Mouse (Mus musculus) sigmoid colon, adult 10 weeks (tissue): ENCODE measurements around the gene Cdk10. TPM values are rescaled to one million over a fixed set of nuclear protein-coding genes. Genes with fewer than 3 reads are reported as not detected.

Experiments used
- polyA plus RNA-seq: library from polyadenylated mRNA; stranded (reverse); fragments of 350-450 nt; fragmentation: Illumina TruSeq; extraction: RNeasy Lipid Tissue Mini Kit (QIAGEN cat#74804); gene quantifications from one replicate; pipeline ENCODE4 v1.2.3, GENCODE M21; 2014; ENCODE audit warnings: low read depth, low replicate concordance

Gene Cdk10
- polyA plus RNA-seq, result 5.6 TPM

DNA sequence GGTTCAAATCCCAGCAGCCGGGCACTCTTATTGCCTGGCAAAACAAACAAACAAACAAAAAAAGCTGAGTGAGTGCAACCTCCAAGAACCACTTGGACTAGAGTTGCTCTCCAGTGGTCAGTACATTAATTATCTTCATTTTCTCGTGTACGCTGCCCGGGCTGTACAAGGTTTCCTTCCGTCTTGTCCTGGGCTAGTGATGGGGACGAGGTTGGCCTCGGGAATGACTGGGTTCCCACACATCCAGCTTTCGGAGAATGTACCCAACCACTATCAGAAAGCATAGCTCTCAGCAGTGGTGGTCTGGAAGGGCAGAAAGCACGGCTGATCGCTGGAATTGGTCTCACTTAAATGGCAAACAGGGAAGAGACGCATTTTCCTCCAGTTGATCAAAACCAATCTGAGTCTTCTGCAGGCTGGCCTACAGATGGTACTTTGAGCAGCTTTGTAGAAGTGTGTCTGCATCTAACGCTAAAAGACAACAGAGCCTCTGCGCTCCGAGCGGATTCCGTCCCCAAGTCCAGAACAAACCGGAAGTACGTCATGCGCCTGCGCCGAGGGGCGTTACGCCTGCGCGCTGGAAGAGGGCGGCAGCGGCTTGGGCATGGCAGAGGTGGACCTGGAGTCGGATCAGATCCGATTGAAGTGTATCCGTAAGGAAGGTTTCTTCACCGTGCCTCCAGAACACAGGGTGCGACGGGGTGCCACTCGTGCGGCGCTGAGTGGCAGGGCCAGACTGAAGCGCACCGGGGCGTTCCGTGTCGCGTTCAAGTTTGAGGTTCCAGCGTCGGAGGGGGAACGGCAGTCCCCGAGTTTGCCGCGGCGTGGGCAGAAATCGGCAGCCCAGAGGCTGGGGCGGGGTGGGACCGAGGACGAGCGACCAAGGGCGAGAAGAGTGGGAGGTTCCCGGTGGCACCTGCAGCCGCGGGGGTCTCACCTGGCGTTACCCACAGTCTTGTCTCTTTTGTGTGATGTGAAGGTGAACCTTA lies at the start of gene Cdk10:
Gene Cdk10 (plus strand): TSS at position 565 of the 989 bp plus-strand sequence.

DNA sequence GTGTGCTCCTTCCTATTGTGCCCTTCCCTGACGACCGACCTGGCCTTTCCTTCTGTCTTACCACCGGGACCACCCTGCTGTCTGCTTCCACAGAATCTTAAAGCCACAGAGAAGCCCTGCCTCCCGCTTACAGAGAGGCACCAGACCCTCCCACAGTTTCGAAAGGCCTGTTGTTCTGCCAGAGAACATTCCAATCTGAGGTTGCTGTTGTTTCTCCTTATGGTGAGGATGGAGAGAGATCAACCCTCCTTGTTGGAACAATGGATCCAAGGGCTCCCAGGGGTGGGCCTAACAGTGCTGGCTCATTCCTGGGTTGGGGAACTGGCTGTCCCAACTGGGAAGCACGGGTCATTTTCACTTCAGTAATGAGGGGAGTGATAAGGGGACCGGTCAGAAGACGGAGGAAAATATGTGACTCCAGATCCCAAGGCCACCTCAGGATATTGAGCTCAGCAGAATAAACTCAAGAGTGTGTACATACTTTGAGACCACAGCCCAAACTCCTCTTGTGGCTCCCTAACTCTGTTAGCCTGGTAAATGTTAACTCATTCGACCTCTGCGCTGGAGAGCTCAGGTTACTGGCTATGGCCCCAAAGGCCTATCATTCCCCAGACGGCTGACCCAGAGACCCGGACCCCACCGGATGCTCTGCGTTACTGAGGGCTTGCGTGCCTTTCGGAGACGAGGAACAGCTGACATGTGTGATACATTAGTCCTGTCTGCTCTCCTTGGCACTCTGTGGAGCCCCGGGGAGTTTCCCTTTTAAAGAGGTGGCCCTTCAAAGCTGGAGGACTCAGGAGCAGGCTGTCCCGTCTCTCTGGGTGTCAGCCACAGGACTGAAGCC lies 38.9 kb upstream of the Cdk10 start, which contains the start of gene Dpep1:
Gene Dpep1 (plus strand): TSS at position 677 of the 844 bp plus-strand sequence.

DNA sequence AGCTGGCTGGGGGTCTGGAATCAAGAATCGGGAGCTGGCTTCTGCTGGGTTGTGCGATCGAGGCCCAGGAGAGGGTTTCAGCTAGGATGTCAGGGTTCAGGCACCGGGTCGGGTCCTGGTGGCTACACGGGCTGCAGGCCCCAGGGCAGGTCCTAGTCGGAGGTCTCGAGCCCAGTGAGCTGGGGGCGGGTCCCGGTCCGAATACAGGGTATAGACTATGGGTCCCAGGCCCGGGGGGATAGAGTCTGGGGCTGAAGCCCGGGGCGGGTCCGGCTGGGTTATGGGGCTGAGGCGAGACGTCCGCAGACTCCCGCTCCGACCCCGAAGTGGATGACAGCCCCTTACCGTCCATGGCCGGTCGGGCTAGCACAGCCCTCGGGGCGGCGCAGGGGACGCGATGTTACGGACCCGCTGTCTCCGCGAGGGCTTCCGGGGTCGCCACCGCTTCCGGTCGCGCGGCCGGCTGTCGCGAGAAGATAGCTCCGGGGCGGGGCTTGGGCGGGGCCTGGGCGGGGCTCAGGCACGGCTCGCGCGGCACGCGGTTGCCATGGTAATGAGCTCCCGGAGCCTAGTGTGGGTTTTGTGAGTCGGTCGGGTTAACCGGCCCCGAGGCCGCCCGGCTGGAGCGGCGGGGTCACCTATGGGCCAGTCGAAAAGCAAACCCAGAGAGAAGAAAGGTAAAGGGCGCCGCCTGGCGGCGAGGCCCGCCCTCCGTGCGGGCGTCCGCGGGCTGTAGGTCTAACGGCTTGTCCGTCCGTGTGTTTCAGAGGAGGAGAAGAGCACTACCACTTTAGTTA lies 12.1 kb upstream of the Cdk10 start, which contains the start of the genes Chmp1a and Spata33:
Gene Chmp1a (minus strand): TSS at position 443 of the 797 bp plus-strand sequence.
Gene Spata33 (plus strand): TSS at position 512 of the 797 bp plus-strand sequence.

DNA sequence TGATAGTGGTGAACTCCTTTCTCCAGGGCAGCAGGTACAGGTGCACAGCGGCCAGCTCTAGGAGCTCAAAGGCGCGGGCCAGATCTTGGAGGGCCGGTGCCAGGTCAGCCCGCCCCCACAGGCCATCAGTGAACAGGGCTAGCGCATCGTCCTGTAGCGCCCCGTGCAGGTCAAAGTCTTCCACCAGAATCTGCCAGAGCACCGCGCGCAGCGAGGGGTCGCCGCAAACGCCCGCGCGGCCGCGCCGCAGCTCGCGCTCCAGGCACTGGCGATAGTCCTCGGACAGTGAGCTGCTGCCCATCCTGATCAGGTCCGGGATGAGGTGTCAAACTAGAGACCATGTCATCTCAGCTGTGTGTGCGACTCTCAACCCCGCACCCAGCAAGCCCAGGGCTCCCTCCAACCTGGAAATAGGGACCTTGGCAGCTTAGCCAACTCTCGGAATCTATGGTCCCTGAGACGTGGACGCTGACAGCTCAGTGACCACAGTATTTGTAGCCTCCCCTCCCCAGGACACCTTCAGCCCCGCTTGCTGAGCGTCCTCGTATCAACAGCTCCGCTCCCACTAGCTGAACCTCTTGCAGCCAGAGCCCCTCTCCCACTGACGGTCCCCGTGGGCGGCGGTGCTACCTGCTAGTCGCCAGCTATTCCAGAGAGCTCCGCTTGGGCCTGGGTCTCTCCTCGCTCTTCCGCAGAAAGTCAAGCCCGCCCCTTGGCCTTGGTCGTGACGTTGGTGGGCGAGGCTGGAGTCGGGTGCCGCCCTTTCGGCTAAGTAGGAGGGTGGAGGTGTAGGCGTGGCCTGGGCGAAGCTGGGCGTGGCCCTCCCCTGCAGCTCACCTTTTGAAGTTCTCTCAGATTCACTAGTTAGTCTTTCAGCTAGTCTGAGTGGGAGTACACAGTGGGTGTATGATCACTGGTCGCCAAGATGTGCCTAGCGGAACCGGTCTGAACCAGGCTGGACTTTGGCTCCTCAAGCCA lies 11.2 kb downstream of the Cdk10 start, which contains the start of gene Spata2l:
Gene Spata2l (minus strand): TSS at position 714 of the 978 bp plus-strand sequence.

DNA sequence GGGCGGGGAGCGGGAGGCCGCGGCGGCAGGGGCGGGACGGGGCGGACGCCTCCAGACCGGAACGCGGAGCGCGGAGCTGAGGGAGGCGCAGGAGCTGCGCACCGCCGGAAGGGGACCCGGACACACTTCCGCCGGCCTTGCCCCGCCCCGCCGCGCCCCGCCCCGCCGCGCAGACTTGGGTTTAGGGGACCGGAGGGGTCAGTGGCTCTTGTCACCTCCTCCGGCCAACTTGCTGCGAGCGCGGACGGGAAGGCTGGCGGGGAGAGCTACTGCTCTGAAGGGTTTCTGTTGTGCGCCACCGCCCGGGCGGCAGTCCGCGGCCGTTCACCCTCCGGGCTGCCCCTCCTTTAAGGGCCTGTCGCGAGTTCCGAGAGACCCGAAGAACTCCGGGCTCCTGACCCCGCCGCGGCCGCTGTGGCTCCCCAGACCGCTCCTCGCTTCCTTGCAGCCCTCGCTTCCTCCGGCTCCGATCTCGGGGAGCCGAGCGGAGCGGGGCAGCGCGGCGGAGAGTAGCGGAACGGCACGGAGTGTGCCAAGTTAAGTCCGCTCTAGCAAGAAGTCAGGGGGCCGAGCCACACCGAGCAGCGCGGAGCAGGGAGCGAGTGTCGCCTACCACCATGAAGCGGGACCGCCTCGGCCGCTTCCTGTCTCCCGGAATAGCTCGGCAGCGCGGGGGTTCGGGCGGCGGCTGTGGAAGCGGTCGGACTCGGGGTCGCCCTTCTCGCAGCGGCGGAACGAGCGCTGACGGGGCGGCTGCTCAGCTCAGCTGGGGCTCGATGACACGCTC lies 29.6 kb downstream of the Cdk10 start, which contains the start of the genes Zfp276 and Vps9d1:
Gene Zfp276 (plus strand): TSS at position 97 of the 787 bp plus-strand sequence.
Gene Vps9d1 (minus strand): TSS at position 250 of the 787 bp plus-strand sequence.

Other genes starting within 250 kb of the Cdk10 start
- gene Ankrd11, start 182.6 kb upstream of the Cdk10 start, polyA plus RNA-seq, result 66.1 TPM
- 26.4 TPM for gene Spg7, start 161.9 kb upstream of the Cdk10 start, polyA plus RNA-seq
- 60.1 TPM for gene Rpl13, start 122.5 kb upstream of the Cdk10 start, polyA plus RNA-seq
- not detected for gene Cpne7, start 107.5 kb upstream of the Cdk10 start, polyA plus RNA-seq
- not detected for gene Sult5a1, start 66.5 kb upstream of the Cdk10 start, polyA plus RNA-seq
- gene Dpep1, start 38.6 kb upstream of the Cdk10 start, polyA plus RNA-seq, result 33.6 TPM
- gene Chmp1a, start 12.1 kb upstream of the Cdk10 start, polyA plus RNA-seq, result 16.8 TPM
- gene Spata33, start 12.0 kb upstream of the Cdk10 start, polyA plus RNA-seq, result 0.60 TPM
- not detected for gene Spata2l, start 11.4 kb downstream of the Cdk10 start, polyA plus RNA-seq
- 2.1 TPM for gene Zfp276, start 29.4 kb downstream of the Cdk10 start, polyA plus RNA-seq
- 1.4 TPM for gene Vps9d1, start 29.5 kb downstream of the Cdk10 start, polyA plus RNA-seq
- gene Fanca, start 93.7 kb downstream of the Cdk10 start, polyA plus RNA-seq, result 0.35 TPM
- gene Spire2, start 107.9 kb downstream of the Cdk10 start, polyA plus RNA-seq, result 1.7 TPM
- gene Tcf25, start 148.9 kb downstream of the Cdk10 start, polyA plus RNA-seq, result 295 TPM
- gene Mc1r, start 182.3 kb downstream of the Cdk10 start, polyA plus RNA-seq, result not detected
- gene Tubb3, start 186.6 kb downstream of the Cdk10 start, polyA plus RNA-seq, result 0.85 TPM
- gene Def8, start 198.7 kb downstream of the Cdk10 start, polyA plus RNA-seq, result 1.9 TPM